Mouse (Mus musculus): ENCODE data around the gene Eef1g.

Gene Eef1g

DNA sequence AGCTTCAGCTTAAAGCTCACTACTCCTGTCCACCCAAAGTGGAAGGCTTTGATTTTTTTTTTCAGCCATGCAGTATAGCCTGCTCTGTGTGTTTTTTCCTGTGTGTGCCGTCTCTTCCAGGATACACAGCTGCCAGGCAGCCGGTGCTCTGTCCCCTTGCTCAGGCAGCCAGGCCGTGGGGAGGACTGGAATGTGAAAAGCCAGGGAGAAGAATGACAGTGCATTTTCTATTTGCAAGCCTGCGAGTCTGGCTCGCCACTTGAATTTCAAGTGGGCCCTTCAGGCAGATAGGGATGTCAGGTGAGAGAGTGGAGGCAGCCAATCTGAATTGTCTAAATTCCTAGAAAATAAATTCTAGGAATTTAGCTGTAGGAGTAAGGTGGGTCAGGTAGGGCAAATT lies 61.0 kb downstream of the Eef1g start:
- peak; percentile 72 to 87 for DNase-seq
